Mouse (Mus musculus) lung, embryonic 14.5 days (tissue): ENCODE results near the gene Dnmbp. TPM values are rescaled to one million over a fixed set of nuclear protein-coding genes. Genes with fewer than 3 reads are reported as not detected.

Experiments used
- ATAC-seq: fragments of 200-750 bp; cut with Nextera tagmentation; 2 replicates; pipeline ENCODE4 v1.8.0; 2017; ENCODE audit warnings: mild to moderate bottlenecking, moderate TSS enrichment, moderate library complexity; ENCODE audit not compliant: insufficient read depth
- DNase-seq: peaks from one replicate; pipeline ENCODE4 v3.0.0-alpha.2; 2015
- H3K27ac ChIP-seq: fragments of 300-500 bp; sonication (generic); 2 replicates; pipeline ENCODE4 v1.5.1; 2014; ENCODE audit warnings: low read depth, mild to moderate bottlenecking, moderate library complexity
- H3K27me3 ChIP-seq: fragments of 300-500 bp; sonication (generic); 2 replicates; pipeline ENCODE4 v1.6.1; 2014; ENCODE audit warnings: low read length, control low read depth; ENCODE audit not compliant: insufficient read depth
- H3K36me3 ChIP-seq: fragments of 300-500 bp; sonication (generic); 2 replicates; pipeline ENCODE4 v1.6.1; 2014; ENCODE audit warnings: control low read depth; ENCODE audit not compliant: insufficient read depth
- H3K4me1 ChIP-seq: fragments of 300-500 bp; sonication (generic); 2 replicates; pipeline ENCODE4 v1.6.1; 2014; ENCODE audit warnings: antibody characterized with exemption, control low read depth; ENCODE audit not compliant: insufficient read depth
- H3K4me2 ChIP-seq: fragments of 300-500 bp; sonication (generic); 2 replicates; pipeline ENCODE4 v1.6.1; 2014; ENCODE audit warnings: mild to moderate bottlenecking
- H3K4me3 ChIP-seq: fragments of 300-500 bp; sonication (generic); 2 replicates; pipeline ENCODE4 v1.5.1; 2014; ENCODE audit warnings: low read depth, low read length
- H3K9ac ChIP-seq: fragments of 300-500 bp; sonication (generic); 2 replicates; pipeline ENCODE4 v1.6.1; 2014
- H3K9me3 ChIP-seq: fragments of 300-500 bp; sonication (generic); 2 replicates; pipeline ENCODE4 v1.6.1; 2016; ENCODE audit warnings: low read depth, low read length, control low read depth
- CTCF ChIP-seq: IDR thresholded peaks from 2 replicates; pipeline ENCODE4 v1.5.1; 2016; ENCODE audit warnings: antibody characterized with exemption, low read depth
- WGBS: fragments of 180-500 bp; shearing (Covaris S2); extraction: QIAGEN DNeasy Blood & Tissue Kit; methylation state at CpG from one replicate; pipeline ENCODE4 v1.1.7; 2014; 5-methylcytosine and 5-hydroxymethylcytosine counted together
- polyA plus RNA-seq: library from polyadenylated mRNA; unstranded; fragments of >200 nt; fragmentation: Nextera tagmentation; extraction: Ambion mirVana; gene quantifications from 2 replicates; pipeline ENCODE4 v1.2.1, GENCODE M21; 2014

Dnmbp gene
- polyA plus RNA-seq, 1 experiment from 2014 or later = 24.2 TPM

DNA sequence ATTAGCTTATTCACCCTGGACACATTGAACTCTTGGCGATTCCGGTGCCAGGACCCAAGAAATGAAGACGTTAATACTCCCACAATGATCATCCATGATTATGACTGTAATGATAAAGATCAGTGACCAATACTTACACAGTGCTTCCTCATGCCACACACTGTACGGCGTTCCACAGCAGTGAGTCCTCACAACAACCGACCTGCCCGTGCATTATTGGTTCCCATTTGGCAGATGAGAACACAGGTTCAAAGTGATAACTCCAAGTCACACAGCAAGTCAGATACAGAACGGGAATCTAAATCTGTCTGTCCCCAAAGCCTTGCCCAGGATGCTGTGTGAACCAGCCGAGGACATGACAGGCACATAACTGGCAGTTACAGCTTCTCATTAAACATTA, 25.0 kb downstream of the Dnmbp start:
- Histone ChIP-seq H3K27me3 (no peaks in the 10 kb centered on the region), H3K27ac (no peak overlapping the region), H3K9ac (no peak overlapping the region), H3K4me3 (no peak overlapping the region), H3K36me3 (peaks cover 14% of the 10 kb centered on the region; the same call in 1 of the 2 replicates), H3K9me3 (no peaks in the 10 kb centered on the region), H3K4me1 (peaks cover 3% of the 10 kb centered on the region; the same call in 1 of the 2 replicates), H3K4me2 (no peak overlapping the region)
- no peak for DNase-seq
- no peak for ATAC-seq
- whole genome bisulfite sequencing = 86% methylated on average over 9 of the region's 9 CpGs
- TF ChIP-seq CTCF = no peak

DNA sequence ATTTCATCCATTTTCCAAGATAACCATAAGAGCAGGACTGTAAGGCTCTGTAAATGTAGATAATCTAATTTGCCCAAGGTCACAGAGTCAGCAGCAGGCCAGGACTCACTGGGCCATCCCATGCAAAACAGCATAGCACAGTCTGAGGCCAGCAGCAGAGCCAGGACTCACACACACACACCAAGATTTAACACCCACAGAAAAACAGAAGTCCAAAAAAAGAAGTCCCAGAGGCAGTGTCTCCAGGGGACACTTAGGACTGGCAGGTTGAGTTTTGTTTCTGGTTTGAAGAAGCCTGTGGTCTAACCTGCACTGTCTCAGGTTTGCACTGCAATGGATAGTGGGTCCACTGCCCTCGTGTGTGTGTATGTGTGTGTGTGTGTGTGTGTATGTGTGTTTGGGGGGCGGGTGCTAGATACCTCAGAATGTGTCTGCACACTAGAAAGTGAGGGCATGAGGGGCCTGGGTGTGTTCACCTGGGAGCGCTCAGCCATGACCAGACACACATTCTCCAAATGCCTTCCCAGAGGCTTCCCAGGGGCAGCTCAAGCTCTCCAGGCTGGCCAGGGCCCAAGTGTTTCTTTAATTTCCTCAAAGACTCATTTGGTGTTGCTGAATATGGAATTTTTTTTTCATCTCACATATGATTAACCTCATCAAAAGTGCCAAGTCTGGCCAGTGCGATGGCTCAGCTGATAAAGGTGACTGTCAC, 27.1 kb downstream of the Dnmbp start:
- Histone ChIP-seq H3K27ac (no peak overlapping the region), H3K4me1 (peaks cover 3% of the 10 kb centered on the region; the same call in 1 of the 2 replicates), H3K9me3 (no peaks in the 10 kb centered on the region), H3K36me3 (peaks cover 27% of the 10 kb centered on the region), H3K4me2 (no peak overlapping the region), H3K4me3 (no peak overlapping the region), H3K9ac (no peak overlapping the region), H3K27me3 (no peaks in the 10 kb centered on the region)
- TF ChIP-seq CTCF = no peak
- WGBS = 76% methylated on average over 4 of the region's 4 CpGs
- DNase-seq = no peak
- no peak for ATAC-seq

DNA sequence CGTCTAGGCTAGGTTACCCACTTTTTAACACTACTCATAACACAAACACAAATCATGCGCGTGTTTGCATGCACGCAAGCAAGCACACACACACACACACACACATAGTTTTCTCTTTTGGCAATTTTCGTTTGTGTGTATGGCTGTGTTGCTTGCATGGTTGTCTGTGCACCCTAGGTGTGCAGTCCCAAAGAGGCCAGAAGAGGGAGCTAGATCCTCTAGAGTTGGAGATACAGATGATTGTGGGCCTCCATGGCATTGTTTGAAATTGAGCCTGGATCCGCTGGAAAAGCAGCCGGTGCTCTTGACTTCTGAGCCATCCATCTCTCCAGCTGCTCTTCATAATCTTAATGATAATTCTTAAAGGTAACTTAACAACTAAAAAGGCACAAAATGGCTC, 33.5 kb downstream of the Dnmbp start:
- no peaks in the 10 kb centered on the region for H3K9me3 ChIP-seq
- H3K4me2 ChIP-seq = no peak overlapping the region
- no peak overlapping the region for H3K9ac ChIP-seq
- ATAC-seq = no peak
- TF ChIP-seq CTCF = peak; percentile 40
- 85% methylated on average over 7 of the region's 7 CpGs for WGBS
- H3K27ac ChIP-seq = no peak overlapping the region
- no peak overlapping the region for H3K4me3 ChIP-seq
- H3K27me3 ChIP-seq = no peaks in the 10 kb centered on the region
- H3K36me3 ChIP-seq = peaks cover 37% of the 10 kb centered on the region
- no peaks in the 10 kb centered on the region for H3K4me1 ChIP-seq
- peak; percentile 45 for DNase-seq

DNA sequence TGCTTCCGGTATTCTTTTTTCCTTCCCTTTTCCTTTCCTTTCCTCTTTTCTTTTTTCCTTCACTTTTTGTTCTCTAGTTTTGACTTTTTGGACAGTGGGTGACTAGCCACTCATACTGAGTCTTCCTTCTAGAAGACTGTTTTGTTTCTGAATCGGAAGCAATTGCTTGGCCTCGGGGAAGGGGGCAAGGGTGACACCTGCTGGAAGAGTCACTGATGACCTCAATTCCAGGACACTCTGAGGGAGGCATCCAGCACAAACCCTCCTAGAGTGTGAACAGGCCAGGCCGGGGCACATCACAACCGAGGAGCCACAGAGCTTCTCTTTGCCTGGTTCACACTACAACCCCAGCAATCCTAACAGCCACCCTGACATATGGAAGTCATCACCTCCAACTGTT, 34.0 kb downstream of the Dnmbp start:
- WGBS = 44% methylated on average over 5 of the region's 5 CpGs
- Histone ChIP-seq H3K9ac (no peak overlapping the region), H3K27me3 (no peaks in the 10 kb centered on the region), H3K9me3 (no peaks in the 10 kb centered on the region), H3K4me2 (no peak overlapping the region), H3K4me3 (no peak overlapping the region), H3K36me3 (peaks cover 36% of the 10 kb centered on the region), H3K4me1 (no peaks in the 10 kb centered on the region), H3K27ac (no peak overlapping the region)
- ATAC-seq = no peak
- TF ChIP-seq CTCF = peak; percentile 65
- peak; percentile 67 for DNase-seq

DNA sequence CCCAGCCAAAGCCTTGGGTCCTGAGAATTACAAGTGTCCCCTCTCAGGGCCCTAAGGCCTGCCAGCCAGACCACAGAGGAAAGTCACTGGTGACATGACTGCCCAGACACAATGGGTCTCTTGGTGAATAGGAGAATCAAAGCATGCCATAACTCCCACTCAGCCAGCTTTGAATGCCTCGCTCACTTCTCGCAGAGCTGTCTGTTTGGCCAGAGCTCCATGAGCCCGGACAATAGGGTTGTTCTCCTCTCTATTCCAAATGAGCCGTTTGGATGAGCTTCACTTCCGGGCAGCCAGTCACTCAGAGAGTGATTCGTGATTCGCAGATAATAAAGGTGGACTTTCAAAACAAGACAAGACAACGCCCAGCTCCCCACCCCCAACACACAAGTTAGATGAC, 34.9 kb downstream of the Dnmbp start:
- Histone ChIP-seq H3K27me3 (no peaks in the 10 kb centered on the region), H3K4me3 (no peak overlapping the region), H3K9ac (no peak overlapping the region), H3K36me3 (peaks cover 34% of the 10 kb centered on the region), H3K9me3 (no peaks in the 10 kb centered on the region), H3K4me1 (no peaks in the 10 kb centered on the region), H3K4me2 (no peak overlapping the region), H3K27ac (no peak overlapping the region)
- no peak for TF ChIP-seq CTCF
- WGBS = 72% methylated on average over 8 of the region's 8 CpGs
- ATAC-seq = no peak
- no peak for DNase-seq

DNA sequence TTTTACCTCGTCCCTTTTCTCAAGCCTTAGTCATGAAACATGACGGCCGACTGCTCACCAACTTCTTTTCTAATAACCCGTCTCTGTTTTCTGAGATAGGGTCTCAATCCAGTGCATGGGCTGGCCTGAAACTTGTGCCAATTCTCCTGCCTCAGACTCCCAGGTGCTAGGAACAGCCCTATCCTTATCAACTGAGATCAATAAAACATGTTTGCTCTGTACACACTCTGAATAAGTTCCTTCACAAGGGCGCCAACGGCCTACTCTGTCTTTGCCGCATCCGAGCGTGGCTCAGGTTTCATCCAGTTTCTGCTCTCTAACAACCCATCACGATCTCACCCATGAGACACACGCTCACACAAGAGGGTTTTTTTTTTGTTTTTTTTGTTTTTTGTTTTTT, 35.7 kb downstream of the Dnmbp start:
- Histone ChIP-seq H3K4me1 (no peaks in the 10 kb centered on the region), H3K9me3 (no peaks in the 10 kb centered on the region), H3K27ac (no peak overlapping the region), H3K9ac (no peak overlapping the region), H3K4me2 (no peak overlapping the region), H3K27me3 (no peaks in the 10 kb centered on the region), H3K4me3 (no peak overlapping the region), H3K36me3 (peaks cover 32% of the 10 kb centered on the region)
- DNase-seq (no peak), ATAC-seq (no peak)
- WGBS = 63% methylated on average over 11 of the region's 11 CpGs
- TF ChIP-seq CTCF = no peak

DNA sequence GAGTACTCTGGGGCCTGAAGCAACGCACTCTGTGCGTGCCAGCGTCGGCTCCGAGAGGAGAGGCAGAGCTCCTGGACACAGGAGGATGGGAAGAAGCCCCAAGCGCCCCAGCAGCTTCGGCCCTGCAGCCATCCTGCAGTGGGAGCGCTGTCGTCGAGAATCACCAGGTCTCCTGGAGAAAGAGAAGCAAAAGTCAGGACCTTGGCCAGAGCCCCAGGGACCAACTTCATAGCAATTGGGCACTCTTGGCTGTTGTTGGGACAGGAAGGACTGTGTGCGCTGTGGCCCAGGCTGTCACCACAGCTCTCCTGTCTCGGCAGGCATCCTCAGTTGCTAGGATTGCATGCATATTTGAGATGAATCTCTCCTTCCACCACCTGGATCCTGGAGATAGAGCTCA, 37.1 kb downstream of the Dnmbp start:
- no peaks in the 10 kb centered on the region for H3K9me3 ChIP-seq
- WGBS = 45% methylated on average over 12 of the region's 12 CpGs
- H3K27me3 ChIP-seq = no peaks in the 10 kb centered on the region
- H3K27ac ChIP-seq = no peak overlapping the region
- no peaks in the 10 kb centered on the region for H3K4me1 ChIP-seq
- no peak overlapping the region for H3K4me2 ChIP-seq
- TF ChIP-seq CTCF = no peak
- no peak overlapping the region for H3K9ac ChIP-seq
- ATAC-seq (no peak), DNase-seq (peak; percentile 49)
- peaks cover 27% of the 10 kb centered on the region; the same call in 1 of the 2 replicates for H3K36me3 ChIP-seq
- H3K4me3 ChIP-seq = no peak overlapping the region

DNA sequence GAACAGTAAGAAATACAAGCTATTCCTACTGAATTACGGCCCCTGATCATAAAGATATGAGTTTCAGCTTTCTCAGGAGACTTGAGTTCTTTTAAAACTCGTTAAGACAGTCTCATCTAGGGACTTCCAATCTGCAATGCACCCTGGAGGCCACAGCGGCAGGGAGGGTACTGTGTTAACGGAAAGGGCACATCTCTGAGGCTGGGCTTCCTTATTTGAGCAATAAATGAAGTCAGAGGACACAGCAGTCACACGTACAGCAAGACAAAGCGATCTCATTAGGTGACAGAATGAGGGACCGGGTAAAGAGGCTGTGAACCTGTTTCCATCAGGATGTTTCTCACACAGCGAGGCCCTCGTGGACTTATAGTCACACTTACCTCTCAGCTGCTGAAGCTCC, 39.3 kb downstream of the Dnmbp start:
- Histone ChIP-seq H3K36me3 (peaks cover 31% of the 10 kb centered on the region; the same call in 1 of the 2 replicates), H3K4me2 (no peak overlapping the region), H3K4me3 (no peak overlapping the region), H3K27me3 (no peaks in the 10 kb centered on the region), H3K27ac (no peak overlapping the region), H3K4me1 (no peaks in the 10 kb centered on the region), H3K9me3 (no peaks in the 10 kb centered on the region), H3K9ac (no peak overlapping the region)
- no peak for TF ChIP-seq CTCF
- 90% methylated on average over 9 of the region's 9 CpGs for WGBS
- no peak for ATAC-seq
- DNase-seq = no peak
